Mouse (Mus musculus) liver, embryonic 14.5 days (tissue): ENCODE data around the gene Fbxl18.

Experiments
- CTCF ChIP-seq: IDR thresholded peaks from 2 replicates; pipeline ENCODE4 v1.5.1; 2016; ENCODE audit warnings: antibody characterized with exemption, low read depth, control low read depth
- EP300 ChIP-seq: IDR thresholded peaks from 2 replicates; pipeline ENCODE4 v1.6.1; 2016; ENCODE audit warnings: antibody characterized with exemption, low read depth

- TF ChIP-seq CTCF = peak; percentile 18; the same call in 1 of the 2 replicates
- no peak for TF ChIP-seq EP300
Measured at GRCm38 (mm10) chr5:142873718-142874117, 21.5 kb downstream of the Fbxl18 start.
